Mouse (Mus musculus) hindbrain, embryonic 15.5 days (tissue): Measurements from ENCODE around the gene Rsrc1. TPM values are rescaled to one million over a fixed set of nuclear protein-coding genes. Genes with fewer than 3 reads are reported as not detected.

Experiments
- ATAC-seq: fragments of 200-750 bp; cut with Nextera tagmentation; 2 replicates; pipeline ENCODE4 v1.8.0; 2017; ENCODE audit warnings: low read depth, moderate number of reproducible peaks, moderate TSS enrichment; ENCODE audit not compliant: low FRiP score
- H3K27ac ChIP-seq: fragments of 300-500 bp; sonication (generic); replicated peaks from 2 replicates; pipeline ENCODE4 v1.5.1; 2015; ENCODE audit warnings: mild to moderate bottlenecking, inconsistent platforms
- H3K27me3 ChIP-seq: fragments of 300-500 bp; sonication (generic); 2 replicates; pipeline ENCODE4 v1.6.1; 2015; ENCODE audit warnings: control low read depth, inconsistent platforms
- H3K36me3 ChIP-seq: fragments of 300-500 bp; sonication (generic); 2 replicates; pipeline ENCODE4 v1.6.1; 2015; ENCODE audit warnings: control low read depth, inconsistent platforms
- H3K4me1 ChIP-seq: fragments of 300-500 bp; sonication (generic); replicated peaks from 2 replicates; pipeline ENCODE4 v1.6.1; 2015; ENCODE audit warnings: control low read depth, inconsistent platforms
- H3K4me2 ChIP-seq: fragments of 300-500 bp; sonication (generic); 2 replicates; pipeline ENCODE4 v1.6.1; 2015; ENCODE audit warnings: moderate library complexity, mild to moderate bottlenecking, inconsistent platforms
- H3K4me3 ChIP-seq: fragments of 300-500 bp; sonication (generic); 2 replicates; pipeline ENCODE4 v1.5.1; 2015; ENCODE audit warnings: mild to moderate bottlenecking, inconsistent platforms
- H3K9ac ChIP-seq: fragments of 300-500 bp; sonication (generic); 2 replicates; pipeline ENCODE4 v1.6.1; 2015; ENCODE audit warnings: inconsistent platforms
- H3K9me3 ChIP-seq: fragments of 300-500 bp; sonication (generic); 2 replicates; pipeline ENCODE4 v1.6.1; 2016; ENCODE audit warnings: control low read depth, inconsistent platforms
- WGBS: fragments of 180-500 bp; shearing (Covaris S2); methylation state at CpG from one replicate; pipeline ENCODE4 v1.1.7; 2015; 5-methylcytosine and 5-hydroxymethylcytosine counted together
- polyA plus RNA-seq: library from polyadenylated mRNA; unstranded; fragments of >200 nt; fragmentation: Nextera tagmentation; extraction: Ambion mirVana; gene quantifications from 2 replicates; pipeline ENCODE4 v1.2.1, GENCODE M21; 2015

Rsrc1 gene
- polyA plus RNA-seq, 1 experiment from 2014 or later = 29.3 TPM

- no peak overlapping the region for H3K27ac ChIP-seq
Measured at GRCm38 (mm10) chr3:67308725-67309124, 327.5 kb downstream of the Rsrc1 start.

GRCm38 (mm10) chr3:67309644-67310311 lies 328.6 kb downstream of the Rsrc1 start:
- Histone ChIP-seq H3K9ac (no peak overlapping the region), H3K27ac (no peak overlapping the region), H3K36me3 (no peaks in the 10 kb centered on the region), H3K27me3 (no peaks in the 10 kb centered on the region), H3K9me3 (no peaks in the 10 kb centered on the region), H3K4me3 (no peak overlapping the region), H3K4me2 (no peak overlapping the region), H3K4me1 (no peaks in the 10 kb centered on the region)
- ATAC-seq = peak; percentile 56; the same call in 1 of the 2 replicates
- 29% methylated on average over 7 of the region's 7 CpGs for WGBS

More at GRCm38 (mm10) chr3:67308725-67309124, 327.5 kb downstream of the Rsrc1 start:
- H3K9me3 ChIP-seq = no peaks in the 10 kb centered on the region
- no peak overlapping the region for H3K4me2 ChIP-seq
- no peak overlapping the region for H3K9ac ChIP-seq
- ATAC-seq = no peak
- no peaks in the 10 kb centered on the region for H3K36me3 ChIP-seq
- no peak overlapping the region for H3K4me3 ChIP-seq
- 33% methylated on average over 1 of the region's 2 CpGs for WGBS
- H3K27me3 ChIP-seq = no peaks in the 10 kb centered on the region
- no peaks in the 10 kb centered on the region for H3K4me1 ChIP-seq

DNA sequence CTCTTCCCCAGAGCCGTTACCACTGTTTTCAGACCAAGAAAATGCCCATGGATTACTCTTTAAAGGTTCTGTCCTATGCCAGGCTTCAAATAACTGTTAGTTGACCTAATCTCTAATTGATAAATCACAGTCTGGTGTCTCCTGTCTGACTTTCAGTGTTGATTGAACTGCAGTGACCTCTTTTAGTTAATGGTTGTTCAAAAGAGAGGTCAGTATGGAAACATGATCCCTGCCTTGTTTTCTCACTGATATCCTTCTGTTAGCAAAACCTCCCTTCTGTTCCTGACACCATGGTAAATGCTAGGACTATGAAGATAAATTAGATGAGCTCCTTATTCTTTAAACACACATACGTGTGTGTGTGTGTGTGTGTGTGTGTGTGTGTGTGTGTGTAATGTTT lies 330.2 kb downstream of the Rsrc1 start:
- Histone ChIP-seq H3K27me3 (no peaks in the 10 kb centered on the region), H3K27ac (no peak overlapping the region), H3K36me3 (no peaks in the 10 kb centered on the region), H3K4me1 (no peaks in the 10 kb centered on the region), H3K9me3 (no peaks in the 10 kb centered on the region), H3K9ac (no peak overlapping the region), H3K4me3 (no peak overlapping the region), H3K4me2 (no peak overlapping the region)
- WGBS = 61% methylated on average over 2 of the region's 2 CpGs
- ATAC-seq = no peak

- H3K9ac ChIP-seq = no peak overlapping the region
- no peak overlapping the region for H3K4me2 ChIP-seq
- H3K9me3 ChIP-seq = no peaks in the 10 kb centered on the region
- ATAC-seq = no peak
- H3K4me1 ChIP-seq = no peaks in the 10 kb centered on the region
- no peaks in the 10 kb centered on the region for H3K36me3 ChIP-seq
- H3K27me3 ChIP-seq = no peaks in the 10 kb centered on the region
- H3K4me3 ChIP-seq = no peak overlapping the region
- WGBS = 78% methylated on average over 4 of the region's 4 CpGs
- no peak overlapping the region for H3K27ac ChIP-seq
Measured at GRCm38 (mm10) chr3:67322422-67322821, 341.2 kb downstream of the Rsrc1 start.

DNA sequence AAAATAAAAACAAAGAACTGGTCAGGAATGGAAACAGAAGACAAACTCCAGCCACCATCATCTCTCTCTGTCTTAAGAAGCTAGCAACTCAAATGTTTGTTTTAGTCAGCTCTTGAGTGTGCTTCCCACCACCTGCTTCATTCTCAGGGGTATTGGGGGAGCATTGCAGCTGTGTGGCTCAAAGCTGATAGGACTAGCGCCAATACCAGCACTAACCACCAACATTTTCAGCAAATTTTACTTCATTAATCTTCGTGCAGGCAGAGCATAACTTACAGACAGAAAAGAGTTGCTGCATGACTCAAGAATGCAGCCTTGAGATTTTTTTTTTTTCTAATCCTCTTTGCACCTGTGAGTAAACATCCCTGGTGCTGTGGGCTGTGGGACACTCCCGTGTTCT lies 358.4 kb downstream of the Rsrc1 start:
- Histone ChIP-seq H3K9me3 (no peaks in the 10 kb centered on the region), H3K36me3 (no peaks in the 10 kb centered on the region), H3K4me3 (no peak overlapping the region), H3K27me3 (no peaks in the 10 kb centered on the region), H3K27ac (no peak overlapping the region), H3K4me1 (no peaks in the 10 kb centered on the region), H3K9ac (no peak overlapping the region), H3K4me2 (no peak overlapping the region)
- WGBS = 64% methylated on average over 3 of the region's 3 CpGs
- no peak for ATAC-seq

GRCm38 (mm10) chr3:67340921-67341320 lies 359.7 kb downstream of the Rsrc1 start:
- H3K9me3 ChIP-seq = no peaks in the 10 kb centered on the region
- H3K4me1 ChIP-seq = no peaks in the 10 kb centered on the region
- H3K27ac ChIP-seq = no peak overlapping the region
- no peak overlapping the region for H3K4me2 ChIP-seq
- ATAC-seq = no peak
- H3K36me3 ChIP-seq = no peaks in the 10 kb centered on the region
- H3K27me3 ChIP-seq = no peaks in the 10 kb centered on the region
- no peak overlapping the region for H3K4me3 ChIP-seq
- H3K9ac ChIP-seq = no peak overlapping the region
- 32% methylated on average over 7 of the region's 7 CpGs for WGBS

GRCm38 (mm10) chr3:67343004-67343662 lies 361.9 kb downstream of the Rsrc1 start:
- Histone ChIP-seq H3K4me3 (no peak overlapping the region), H3K4me1 (no peaks in the 10 kb centered on the region), H3K27ac (no peak overlapping the region), H3K9me3 (no peaks in the 10 kb centered on the region), H3K36me3 (no peaks in the 10 kb centered on the region), H3K4me2 (no peak overlapping the region), H3K9ac (no peak overlapping the region), H3K27me3 (no peaks in the 10 kb centered on the region)
- ATAC-seq = no peak
- 59% methylated on average over 5 of the region's 5 CpGs for WGBS

GRCm38 (mm10) chr3:67344599-67344998 lies 363.4 kb downstream of the Rsrc1 start:
- ATAC-seq = peak; percentile 27; the same call in 1 of the 2 replicates
- 8% methylated on average over 2 of the region's 2 CpGs for WGBS
- Histone ChIP-seq H3K4me2 (no peak overlapping the region), H3K27ac (no peak overlapping the region), H3K9ac (no peak overlapping the region), H3K36me3 (no peaks in the 10 kb centered on the region), H3K4me1 (no peaks in the 10 kb centered on the region), H3K9me3 (no peaks in the 10 kb centered on the region), H3K27me3 (no peaks in the 10 kb centered on the region), H3K4me3 (no peak overlapping the region)

GRCm38 (mm10) chr3:67346674-67347073 lies 365.5 kb downstream of the Rsrc1 start:
- WGBS = 52% methylated on average over 2 of the region's 2 CpGs
- Histone ChIP-seq H3K27ac (no peak overlapping the region), H3K9ac (no peak overlapping the region), H3K4me3 (no peak overlapping the region), H3K4me1 (no peaks in the 10 kb centered on the region), H3K27me3 (no peaks in the 10 kb centered on the region), H3K4me2 (no peak overlapping the region), H3K9me3 (no peaks in the 10 kb centered on the region), H3K36me3 (no peaks in the 10 kb centered on the region)
- no peak for ATAC-seq

DNA sequence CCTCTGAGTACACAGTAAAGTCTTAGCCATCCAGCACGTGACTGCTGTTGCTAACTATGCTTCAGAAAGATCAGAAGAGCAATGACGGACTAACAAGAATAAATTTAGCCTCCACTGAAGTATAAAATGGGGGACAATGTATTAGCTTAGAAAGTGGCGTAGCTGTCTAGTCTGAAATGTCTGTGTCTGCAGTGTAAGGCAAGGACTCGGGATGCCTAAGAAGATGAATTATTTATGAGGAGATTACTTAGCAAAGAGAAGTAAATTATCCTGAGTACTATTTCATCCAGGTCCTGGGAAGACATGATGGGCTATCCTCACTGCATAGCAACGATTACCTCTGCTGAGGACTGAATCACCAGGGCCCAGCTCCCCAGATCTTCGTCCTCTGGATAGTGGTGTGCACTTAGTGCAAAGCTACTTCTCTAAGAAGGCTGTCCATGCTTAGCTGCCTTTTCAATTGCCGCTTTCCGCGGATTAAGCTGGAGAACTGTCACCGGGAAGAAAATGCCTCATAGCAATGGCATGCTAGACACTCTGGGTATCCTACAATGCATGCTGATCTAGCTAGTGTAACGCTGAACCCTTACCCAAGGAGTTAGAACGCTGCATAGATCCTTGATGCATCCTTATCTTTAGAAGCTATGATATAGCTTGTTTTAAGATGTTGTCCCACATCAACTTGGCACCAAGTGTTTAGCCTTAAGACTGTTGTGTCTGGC lies 370.4 kb downstream of the Rsrc1 start:
- no peak overlapping the region for H3K27ac ChIP-seq
- no peak overlapping the region for H3K9ac ChIP-seq
- ATAC-seq = peak; percentile 11; the same call in 1 of the 2 replicates
- no peaks in the 10 kb centered on the region for H3K36me3 ChIP-seq
- H3K4me3 ChIP-seq = no peak overlapping the region
- no peaks in the 10 kb centered on the region for H3K4me1 ChIP-seq
- H3K9me3 ChIP-seq = no peaks in the 10 kb centered on the region
- no peaks in the 10 kb centered on the region for H3K27me3 ChIP-seq
- WGBS = 60% methylated on average over 12 of the region's 12 CpGs
- H3K4me2 ChIP-seq = no peak overlapping the region

DNA sequence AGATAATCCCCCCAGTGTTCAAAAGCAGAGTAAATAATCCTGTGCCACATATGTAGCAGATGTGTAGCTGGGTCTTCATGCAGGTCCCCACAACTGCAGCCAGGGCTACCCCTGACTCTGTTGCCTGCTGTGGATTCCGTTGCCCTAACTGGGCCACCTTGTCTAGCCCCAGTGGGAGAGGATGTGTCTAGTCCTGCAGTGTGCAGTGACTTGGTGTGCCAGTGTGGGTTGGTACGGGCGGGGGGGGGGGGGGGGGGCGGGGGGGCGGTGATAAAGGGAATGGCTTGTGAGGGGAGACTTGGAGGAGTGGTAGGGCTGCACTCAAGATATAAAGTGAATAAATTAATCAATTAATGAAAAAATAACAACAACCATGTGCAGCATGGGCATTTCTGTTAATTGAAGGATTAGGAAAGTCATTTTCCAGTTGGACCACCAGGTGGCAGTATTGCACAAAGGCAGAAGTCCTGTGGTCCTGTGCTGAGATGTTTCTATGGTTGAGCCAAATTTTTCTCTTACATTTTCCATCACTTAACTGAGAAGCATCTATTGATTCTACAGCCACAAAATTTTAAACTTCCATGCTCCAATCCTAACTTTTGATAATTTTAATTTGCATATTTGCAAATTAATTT lies 371.1 kb downstream of the Rsrc1 start:
- Histone ChIP-seq H3K9me3 (no peaks in the 10 kb centered on the region), H3K36me3 (no peaks in the 10 kb centered on the region), H3K9ac (no peak overlapping the region), H3K4me3 (no peak overlapping the region), H3K27ac (no peak overlapping the region), H3K4me2 (no peak overlapping the region), H3K4me1 (no peaks in the 10 kb centered on the region), H3K27me3 (no peaks in the 10 kb centered on the region)
- 42% methylated on average over 5 of the region's 5 CpGs for WGBS
- peak; percentile 75 for ATAC-seq

- ATAC-seq = peak; percentile 68
- 86% methylated on average over 3 of the region's 3 CpGs for WGBS
- Histone ChIP-seq H3K4me2 (no peak overlapping the region), H3K4me3 (no peak overlapping the region), H3K4me1 (no peaks in the 10 kb centered on the region), H3K9ac (no peak overlapping the region), H3K9me3 (no peaks in the 10 kb centered on the region), H3K27me3 (no peaks in the 10 kb centered on the region), H3K36me3 (no peaks in the 10 kb centered on the region), H3K27ac (no peak overlapping the region)
Measured at GRCm38 (mm10) chr3:67352763-67353149, 371.6 kb downstream of the Rsrc1 start.
